Mouse (Mus musculus) brain, embryonic 14.5 days (tissue): Measurements from ENCODE around the gene Ovgp1.

Source experiments
- CTCF ChIP-seq: fragments of 200-500 bp; IDR thresholded peaks from 2 replicates; pipeline ENCODE4 v1.5.1; 2012; ENCODE audit warnings: inconsistent platforms, mild to moderate bottlenecking, moderate library complexity, borderline replicate concordance; ENCODE audit not compliant: insufficient read depth, insufficient read length; ENCODE audit errors: extremely low read depth
- POLR2A ChIP-seq: fragments of 200-500 bp; IDR thresholded peaks from 2 replicates; pipeline ENCODE4 v1.6.1; 2012; ENCODE audit warnings: mild to moderate bottlenecking, inconsistent platforms, borderline replicate concordance; ENCODE audit not compliant: poor library complexity, insufficient read depth, insufficient read length, severe bottlenecking; ENCODE audit errors: extremely low read depth

DNA sequence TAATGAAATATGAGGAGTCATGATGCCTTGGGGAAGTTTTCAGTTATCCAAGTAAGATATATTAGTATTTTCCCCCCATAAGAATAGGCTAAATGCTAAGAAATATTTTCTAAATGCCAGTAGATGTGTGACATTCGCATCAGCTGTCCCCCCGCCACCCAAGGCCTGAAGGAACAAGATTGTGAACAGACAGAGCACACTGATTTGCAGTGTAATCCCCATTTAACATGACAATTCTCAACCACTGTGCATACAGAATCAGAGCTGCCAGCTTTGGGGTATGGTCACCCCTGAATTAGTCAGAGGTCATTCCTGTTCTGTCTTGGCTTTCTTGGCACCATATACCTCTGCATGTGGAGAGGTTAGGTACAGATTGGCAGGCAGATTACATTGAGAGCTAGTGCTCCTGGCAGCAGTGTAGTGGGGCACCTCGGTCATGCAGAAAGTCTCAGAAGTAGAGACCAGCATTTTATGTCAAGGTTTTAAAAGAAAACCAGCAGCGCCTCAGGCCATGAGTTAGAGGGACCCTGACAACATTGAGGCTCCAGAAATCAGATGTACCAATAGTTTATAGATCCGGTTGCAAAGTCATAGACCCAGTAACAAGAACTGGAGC, 1.6 kb upstream of the Ovgp1 start:
- TF ChIP-seq CTCF (no peak), POLR2A (no peak)
